Mouse (Mus musculus): ENCODE measurements around the gene Tmem53. TPM values are rescaled to one million over a fixed set of nuclear protein-coding genes. Genes with fewer than 3 reads are reported as not detected.

Gene Tmem53
- polyA plus RNA-seq, 1 experiment from 2014 or later, result 10.0 TPM

GRCm38 (mm10) chr4:117223001-117223400 lies 28.8 kb upstream of the Tmem53 start:
- Histone ChIP-seq H3K4me2 (replicated peaks) (no peak overlapping the region), H3K27ac (no peak overlapping the region), H3K9ac (no peak overlapping the region), H3K27me3 (no peaks in the 10 kb centered on the region), H3K36me3 (no peaks in the 10 kb centered on the region), H3K9me3 (no peaks in the 10 kb centered on the region), H3K4me3 (no peak overlapping the region), H3K4me1 (0 out of 2 replicates have a peak, but pooled peaks cover 3% of the 10 kb centered on the region)
- no peak for ATAC-seq (ENCODE audit: low FRiP score, low read depth)
- WGBS, result 22% methylated on average over 5 of the region's 5 CpGs

- H3K36me3 ChIP-seq, result no peaks in the 10 kb centered on the region
- no peaks in the 10 kb centered on the region for H3K9me3 ChIP-seq
- H3K9ac ChIP-seq, result no peak overlapping the region
- 77% methylated on average over 8 of the region's 8 CpGs for WGBS
- no peak overlapping the region for H3K4me3 ChIP-seq
- H3K4me1 ChIP-seq, result no peaks in the 10 kb centered on the region
- H3K27me3 ChIP-seq, result no peaks in the 10 kb centered on the region
- no peak overlapping the region for H3K4me2 ChIP-seq (replicated peaks)
- H3K27ac ChIP-seq, result no peak overlapping the region
- no peak for ATAC-seq (ENCODE audit: low FRiP score, low read depth)
Observed at GRCm38 (mm10) chr4:117224122-117224521, 27.6 kb upstream of the Tmem53 start.

- no peak overlapping the region for H3K9ac ChIP-seq
- H3K4me1 ChIP-seq, result no peaks in the 10 kb centered on the region
- no peak overlapping the region for H3K4me2 ChIP-seq (replicated peaks)
- H3K9me3 ChIP-seq, result no peaks in the 10 kb centered on the region
- no peaks in the 10 kb centered on the region for H3K27me3 ChIP-seq
- no peak for ATAC-seq (ENCODE audit: low FRiP score, low read depth)
- no peak overlapping the region for H3K27ac ChIP-seq
- no peaks in the 10 kb centered on the region for H3K36me3 ChIP-seq
- H3K4me3 ChIP-seq, result no peak overlapping the region
Observed at GRCm38 (mm10) chr4:117225250-117225649, 26.5 kb upstream of the Tmem53 start.

- Histone ChIP-seq H3K4me2 (replicated peaks) (no peak overlapping the region), H3K9ac (no peak overlapping the region), H3K27ac (no peak overlapping the region), H3K4me1 (0 out of 2 replicates have a peak, but pooled peaks cover 5% of the 10 kb centered on the region), H3K27me3 (no peaks in the 10 kb centered on the region), H3K36me3 (no peaks in the 10 kb centered on the region), H3K4me3 (no peak overlapping the region), H3K9me3 (no peaks in the 10 kb centered on the region)
- 70% methylated on average over 15 of the region's 15 CpGs for WGBS
- no peak for ATAC-seq (ENCODE audit: low FRiP score, low read depth)
Observed at GRCm38 (mm10) chr4:117229590-117229989, 22.2 kb upstream of the Tmem53 start.

- Histone ChIP-seq H3K27me3 (no peaks in the 10 kb centered on the region), H3K4me3 (no peak overlapping the region), H3K36me3 (no peaks in the 10 kb centered on the region), H3K27ac (no peak overlapping the region), H3K9ac (no peak overlapping the region), H3K4me1 (0 out of 2 replicates have a peak, but pooled peaks cover 5% of the 10 kb centered on the region), H3K9me3 (no peaks in the 10 kb centered on the region), H3K4me2 (replicated peaks) (no peak overlapping the region)
- ATAC-seq (ENCODE audit: low FRiP score, low read depth), result no peak
- 53% methylated on average over 10 of the region's 10 CpGs for whole genome bisulfite sequencing
Observed at GRCm38 (mm10) chr4:117230331-117230730, 21.4 kb upstream of the Tmem53 start.

GRCm38 (mm10) chr4:117231208-117231607 lies 20.5 kb upstream of the Tmem53 start:
- WGBS, result 76% methylated on average over 2 of the region's 2 CpGs

GRCm38 (mm10) chr4:117234166-117234741 lies 17.5 kb upstream of the Tmem53 start:
- Histone ChIP-seq H3K36me3 (no peaks in the 10 kb centered on the region), H3K4me2 (replicated peaks) (no peak overlapping the region), H3K27ac (no peak overlapping the region), H3K9ac (no peak overlapping the region), H3K4me3 (no peak overlapping the region), H3K9me3 (no peaks in the 10 kb centered on the region), H3K4me1 (0 out of 2 replicates have a peak, but pooled peaks cover 6% of the 10 kb centered on the region), H3K27me3 (no peaks in the 10 kb centered on the region)
- ATAC-seq (ENCODE audit: low FRiP score, low read depth), result no peak
- 21% methylated on average over 7 of the region's 7 CpGs for WGBS

More at GRCm38 (mm10) chr4:117231208-117231607, 20.5 kb upstream of the Tmem53 start:
- Histone ChIP-seq H3K36me3 (no peaks in the 10 kb centered on the region), H3K9me3 (no peaks in the 10 kb centered on the region), H3K4me3 (no peak overlapping the region), H3K27ac (no peak overlapping the region), H3K9ac (no peak overlapping the region), H3K27me3 (no peaks in the 10 kb centered on the region), H3K4me1 (0 out of 2 replicates have a peak, but pooled peaks cover 5% of the 10 kb centered on the region), H3K4me2 (replicated peaks) (no peak overlapping the region)
- no peak for ATAC-seq (ENCODE audit: low FRiP score, low read depth)

- H3K27ac ChIP-seq, result no peak overlapping the region
- no peaks in the 10 kb centered on the region for H3K36me3 ChIP-seq
- no peak for ATAC-seq (ENCODE audit: low FRiP score, low read depth)
- no peak overlapping the region for H3K4me2 ChIP-seq (replicated peaks)
- no peak overlapping the region for H3K4me3 ChIP-seq
- 56% methylated on average over 4 of the region's 4 CpGs for WGBS
- no peaks in the 10 kb centered on the region for H3K27me3 ChIP-seq
- H3K9me3 ChIP-seq, result no peaks in the 10 kb centered on the region
- H3K4me1 ChIP-seq, result peaks cover 14% of the 10 kb centered on the region; the same call in 1 of the 2 replicates
- no peak overlapping the region for H3K9ac ChIP-seq
Observed at GRCm38 (mm10) chr4:117235822-117236221, 15.9 kb upstream of the Tmem53 start.

GRCm38 (mm10) chr4:117239153-117239552 lies 12.6 kb upstream of the Tmem53 start:
- H3K9me3 ChIP-seq, result no peaks in the 10 kb centered on the region
- no peaks in the 10 kb centered on the region for H3K36me3 ChIP-seq
- H3K4me1 ChIP-seq, result peaks cover 14% of the 10 kb centered on the region; the same call in 1 of the 2 replicates
- no peak overlapping the region for H3K4me3 ChIP-seq
- H3K27ac ChIP-seq, result no peak overlapping the region
- no peaks in the 10 kb centered on the region for H3K27me3 ChIP-seq
- no peak overlapping the region for H3K4me2 ChIP-seq (replicated peaks)
- ATAC-seq (ENCODE audit: low FRiP score, low read depth), result no peak
- WGBS, result 20% methylated on average over 2 of the region's 2 CpGs
- H3K9ac ChIP-seq, result no peak overlapping the region

GRCm38 (mm10) chr4:117240867-117241266 lies 10.9 kb upstream of the Tmem53 start:
- H3K27ac ChIP-seq, result no peak overlapping the region
- no peaks in the 10 kb centered on the region for H3K27me3 ChIP-seq
- no peak overlapping the region for H3K4me3 ChIP-seq
- peaks cover 10% of the 10 kb centered on the region; the same call in 1 of the 2 replicates for H3K4me1 ChIP-seq
- no peak overlapping the region for H3K4me2 ChIP-seq (replicated peaks)
- no peak overlapping the region for H3K9ac ChIP-seq
- no peak for ATAC-seq (ENCODE audit: low FRiP score, low read depth)
- no peaks in the 10 kb centered on the region for H3K36me3 ChIP-seq
- no peaks in the 10 kb centered on the region for H3K9me3 ChIP-seq
- 66% methylated on average over 6 of the region's 6 CpGs for WGBS

GRCm38 (mm10) chr4:117250982-117251381 lies 769 bp upstream of the Tmem53 start:
- Histone ChIP-seq H3K9me3 (no peaks in the 10 kb centered on the region), H3K9ac (no peak overlapping the region), H3K4me1 (peaks cover 25% of the 10 kb centered on the region), H3K4me3 (peak overlapping the region; percentile 63), H3K36me3 (no peaks in the 10 kb centered on the region), H3K27me3 (no peaks in the 10 kb centered on the region), H3K27ac (no peak overlapping the region), H3K4me2 (replicated peaks) (peak overlapping the region; percentile 70)
- no peak for ATAC-seq (ENCODE audit: low FRiP score, low read depth)
- 91% methylated on average over 1 of the region's 1 CpGs for WGBS

- H3K9me3 ChIP-seq, result no peaks in the 10 kb centered on the region
- WGBS, result 10% methylated on average over 5 of the region's 5 CpGs
- H3K9ac ChIP-seq, result peak overlapping the region; percentile 66
- H3K36me3 ChIP-seq, result no peaks in the 10 kb centered on the region
- H3K27me3 ChIP-seq, result no peaks in the 10 kb centered on the region
- peak overlapping the region; percentile 63 for H3K4me3 ChIP-seq
- 0 out of 2 replicates have a peak, but pooled peaks have one; percentile 10 for ATAC-seq (ENCODE audit: low FRiP score, low read depth)
- H3K27ac ChIP-seq, result peak overlapping the region; percentile 88
- peak overlapping the region; percentile 70 for H3K4me2 ChIP-seq (replicated peaks)
- H3K4me1 ChIP-seq, result peaks cover 25% of the 10 kb centered on the region
Observed at GRCm38 (mm10) chr4:117252351-117252750, 600 bp downstream of the Tmem53 start.

GRCm38 (mm10) chr4:117252755-117253154 lies 1.0 kb downstream of the Tmem53 start:
- ATAC-seq (ENCODE audit: low FRiP score, low read depth), result no peak
- H3K4me1 ChIP-seq, result peaks cover 25% of the 10 kb centered on the region
- H3K27ac ChIP-seq, result peak overlapping the region; percentile 88; the same call in 1 of the 2 replicates
- peak overlapping the region; percentile 66; the same call in 1 of the 2 replicates for H3K9ac ChIP-seq
- no peaks in the 10 kb centered on the region for H3K9me3 ChIP-seq
- H3K27me3 ChIP-seq, result no peaks in the 10 kb centered on the region
- H3K4me2 ChIP-seq (replicated peaks), result peak overlapping the region; percentile 70
- H3K36me3 ChIP-seq, result no peaks in the 10 kb centered on the region
- H3K4me3 ChIP-seq, result peak overlapping the region; percentile 63
- WGBS, result 73% methylated on average over 5 of the region's 5 CpGs
